Mouse (Mus musculus) large intestine, adult 2 months (tissue): ENCODE data around the gene Smpd3. TPM values are rescaled to one million over a fixed set of nuclear protein-coding genes. Genes with fewer than 3 reads are reported as not detected.

Experiments
- DNase-seq: peaks from one replicate; pipeline ENCODE4 v3.0.0-alpha.2; 2012; ENCODE audit warnings: low read depth, low spot score
- WGBS: fragments of 180-500 bp; shearing (Covaris S2); methylation state at CpG from one replicate; pipeline ENCODE4 v1.1.7; 2018; 5-methylcytosine and 5-hydroxymethylcytosine counted together
- polyA plus RNA-seq: library from polyadenylated mRNA; depleted of rRNA; stranded (reverse); fragments of >200 nt; gene quantifications from 2 replicates; pipeline ENCODE4 v1.2.3, GENCODE M21; 2012

The Smpd3 gene
- polyA plus RNA-seq, 1 experiment: 54.3 TPM

DNA sequence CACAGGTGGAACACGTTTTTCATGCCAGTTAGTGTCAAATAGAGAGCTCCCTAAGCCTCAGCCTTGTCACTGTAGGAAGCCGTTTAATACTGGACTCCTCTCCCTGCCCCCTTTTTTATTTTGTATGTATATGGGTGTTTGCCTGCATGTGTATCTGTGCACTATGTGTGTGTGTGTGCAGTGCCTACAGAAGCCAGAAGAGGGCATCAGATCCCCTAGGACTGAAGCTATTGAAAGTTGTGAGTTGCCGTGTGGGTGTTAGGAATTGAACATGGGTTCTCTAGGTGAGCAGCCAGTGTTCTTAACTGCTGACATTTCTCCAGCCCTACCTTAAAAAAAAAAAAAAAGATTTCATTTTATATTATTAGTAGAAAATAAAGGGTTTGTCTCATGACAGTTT, 38.1 kb downstream of the Smpd3 start:
- WGBS: 90% methylated on average over 3 of the region's 3 CpGs
- no peak for DNase-seq

DNA sequence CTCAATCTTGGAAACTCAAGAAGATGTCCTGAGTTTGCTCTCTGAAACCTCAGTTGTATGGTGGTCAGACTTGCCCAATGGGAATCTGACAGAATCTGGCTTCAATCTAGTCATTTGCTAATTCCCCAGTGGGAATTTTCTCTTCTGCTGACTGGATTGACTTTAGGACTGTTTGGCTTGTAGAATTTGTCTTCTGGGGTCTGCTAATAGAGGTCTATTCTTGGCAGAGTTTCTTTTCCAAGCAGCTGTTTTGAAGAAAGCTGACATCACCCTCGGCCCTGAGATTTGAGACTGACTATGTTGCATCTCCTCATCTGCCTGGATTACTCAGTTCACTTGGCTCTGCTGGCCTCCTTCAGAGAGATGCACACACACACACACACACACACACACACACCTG, 38.9 kb downstream of the Smpd3 start:
- DNase-seq: no peak
- 55% methylated on average over 1 of the region's 1 CpGs for WGBS

DNA sequence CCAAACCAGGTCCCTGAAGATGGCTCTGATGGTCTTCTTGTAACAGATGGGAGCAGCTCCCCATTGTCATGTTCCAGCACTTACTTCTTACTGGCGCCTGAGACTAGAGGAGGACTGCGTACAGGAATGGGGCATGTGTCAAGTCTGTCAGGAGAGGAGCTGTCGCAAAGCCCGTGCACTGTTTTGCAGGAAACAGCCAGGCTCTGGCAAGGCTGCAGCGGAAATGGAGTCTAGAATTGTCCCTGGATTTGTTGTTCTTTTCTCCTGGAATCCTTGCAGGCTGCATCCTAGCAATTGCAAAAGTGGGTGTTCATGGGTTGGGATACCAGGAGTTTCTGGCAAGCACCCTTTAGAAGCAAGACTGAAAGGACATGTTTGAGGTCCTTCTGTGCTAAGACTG, 39.5 kb downstream of the Smpd3 start:
- WGBS: 77% methylated on average over 5 of the region's 5 CpGs
- no peak for DNase-seq

GRCm38 (mm10) chr8:106292484-106293396, 45.0 kb downstream of the Smpd3 start:
- no peak for DNase-seq
- WGBS: 76% methylated on average over 20 of the region's 20 CpGs

DNA sequence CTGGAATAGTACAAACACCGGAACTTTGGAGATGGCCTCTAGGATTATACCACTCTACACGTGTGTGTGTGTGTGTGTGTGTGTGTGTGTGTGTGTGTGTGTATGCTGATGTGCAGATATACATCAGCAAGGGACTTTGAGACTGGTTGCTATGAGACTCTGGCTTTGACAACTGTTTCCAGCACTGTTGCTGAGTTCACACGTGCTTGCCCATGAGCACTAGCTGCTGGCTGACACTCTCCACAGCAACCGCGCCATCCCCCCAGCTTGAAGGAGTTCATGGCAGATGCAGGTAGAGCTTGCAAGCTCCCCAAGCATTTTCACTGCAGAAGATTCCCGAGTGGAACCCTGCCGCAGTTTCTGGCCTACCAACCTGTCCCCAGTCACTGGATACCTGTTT, 48.3 kb downstream of the Smpd3 start:
- DNase-seq: no peak
- WGBS: 51% methylated on average over 7 of the region's 7 CpGs

GRCm38 (mm10) chr8:106288732-106289131, 49.1 kb downstream of the Smpd3 start:
- DNase-seq: no peak
- WGBS: 14% methylated on average over 2 of the region's 3 CpGs

- DNase-seq: no peak
- WGBS: 13% methylated on average over 2 of the region's 2 CpGs
Measured at GRCm38 (mm10) chr8:106287445-106287844, 50.3 kb downstream of the Smpd3 start.

GRCm38 (mm10) chr8:106280844-106281243, 56.9 kb downstream of the Smpd3 start:
- 19% methylated on average over 4 of the region's 4 CpGs for WGBS
- DNase-seq: peak; percentile 78

DNA sequence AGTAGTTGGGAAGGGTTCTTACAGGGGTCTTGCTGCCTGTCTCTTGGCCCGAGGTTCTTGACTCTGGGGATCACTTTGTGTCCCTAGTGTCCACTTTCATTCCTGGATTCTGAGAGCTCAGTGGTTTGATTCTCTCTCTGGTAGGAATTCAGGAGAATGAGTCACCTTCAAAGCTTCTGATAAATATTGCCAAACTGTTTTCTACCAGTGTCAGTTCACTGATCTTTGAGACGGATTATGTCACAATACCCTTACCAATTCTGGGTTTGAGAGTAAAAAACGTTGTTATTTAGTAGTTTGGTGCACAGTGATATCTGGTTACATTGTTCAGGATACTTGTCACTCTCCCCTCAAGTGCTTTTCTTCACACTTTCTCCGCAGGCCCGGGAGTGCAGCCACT, 57.6 kb downstream of the Smpd3 start:
- DNase-seq: no peak

DNA sequence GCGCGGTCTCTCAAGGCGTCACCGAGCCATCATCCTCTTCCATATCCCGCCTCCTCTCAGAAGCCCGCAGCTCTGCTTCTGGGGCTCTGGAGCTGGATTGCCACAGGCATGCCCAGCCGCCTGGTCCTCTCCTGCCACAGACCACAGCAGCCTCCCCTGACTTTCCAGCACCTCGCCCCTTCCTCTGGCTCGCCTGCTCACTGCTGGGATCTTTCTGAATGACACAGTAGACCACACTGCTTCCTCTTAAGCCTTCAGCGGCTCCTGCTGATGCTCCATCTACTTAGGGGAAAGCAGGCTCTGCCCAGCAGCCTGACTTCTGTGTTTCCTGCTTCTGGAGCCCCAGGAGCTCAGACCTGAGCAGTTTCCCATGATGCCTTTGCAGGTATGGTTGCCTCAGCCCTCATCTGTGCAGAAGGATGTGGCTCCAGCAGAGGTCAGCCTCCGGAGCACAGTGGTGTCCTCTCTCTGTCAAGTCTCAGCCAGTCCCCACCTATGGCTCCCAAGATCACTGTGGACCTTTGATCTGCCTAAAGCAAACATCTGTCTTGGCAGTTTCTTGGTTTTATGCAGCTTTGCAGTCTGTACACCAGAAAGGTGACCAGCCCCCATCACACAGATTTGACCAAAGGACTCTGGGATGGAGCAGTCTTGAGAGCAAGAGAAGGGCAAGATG, 59.3 kb downstream of the Smpd3 start:
- WGBS: 34% methylated on average over 11 of the region's 11 CpGs
- no peak for DNase-seq

More for the DNA sequence above, 57.6 kb downstream of the Smpd3 start:
- WGBS: 20% methylated on average over 5 of the region's 5 CpGs

DNA sequence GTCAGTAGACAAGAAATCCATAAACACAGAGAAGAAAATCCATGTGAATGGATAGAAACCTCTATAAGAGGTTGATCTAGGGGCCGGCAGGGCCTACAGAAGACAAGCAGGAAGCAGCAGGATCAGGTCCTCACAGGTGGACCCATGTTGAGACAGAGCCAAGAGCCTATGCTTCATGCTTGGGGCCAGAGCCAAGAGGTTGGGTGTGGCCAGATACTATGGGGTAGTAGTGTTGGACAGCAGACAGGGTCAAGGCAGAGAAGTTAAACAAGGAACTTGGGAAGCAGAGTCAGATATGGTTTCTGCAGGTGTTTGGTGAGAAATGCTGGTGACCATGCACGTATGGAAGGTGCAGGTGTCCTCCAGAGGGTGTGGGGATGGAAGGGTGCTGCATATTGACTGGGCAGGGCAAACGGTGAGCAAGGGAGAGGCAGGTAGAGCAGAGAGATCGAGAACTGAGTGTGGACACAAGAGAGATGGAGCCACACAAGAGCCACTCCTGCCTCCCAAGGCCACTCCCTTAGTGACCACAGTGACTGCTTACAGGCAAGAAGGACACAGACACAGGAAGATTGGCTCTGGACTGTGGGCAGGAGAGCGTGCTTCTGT, 61.0 kb downstream of the Smpd3 start:
- DNase-seq: peak; percentile 90
- WGBS: 30% methylated on average over 5 of the region's 5 CpGs

- 88% methylated on average over 3 of the region's 3 CpGs for WGBS
- DNase-seq: no peak
Measured at GRCm38 (mm10) chr8:106273468-106273867, 64.3 kb downstream of the Smpd3 start.

DNA sequence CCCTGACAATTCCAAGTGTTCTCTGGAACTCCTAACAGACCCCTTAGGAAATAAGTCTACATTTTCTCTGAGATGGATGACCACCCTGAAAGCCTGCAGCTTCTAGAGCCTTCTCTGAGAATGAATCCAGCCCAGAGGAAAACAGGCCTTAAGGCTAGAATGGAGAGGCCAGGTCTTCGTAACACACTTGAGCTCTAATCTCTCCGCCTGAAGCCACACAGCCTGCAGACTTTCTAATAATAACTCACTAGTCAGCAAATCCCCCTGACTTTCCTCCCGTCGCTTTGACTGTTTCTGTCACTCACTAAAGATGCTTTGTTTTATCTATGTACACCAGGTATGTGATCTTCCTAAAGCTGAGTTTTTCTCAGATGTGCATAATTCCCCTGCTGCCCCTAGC, 66.4 kb downstream of the Smpd3 start:
- WGBS: 83% methylated on average over 4 of the region's 4 CpGs
- no peak for DNase-seq

DNA sequence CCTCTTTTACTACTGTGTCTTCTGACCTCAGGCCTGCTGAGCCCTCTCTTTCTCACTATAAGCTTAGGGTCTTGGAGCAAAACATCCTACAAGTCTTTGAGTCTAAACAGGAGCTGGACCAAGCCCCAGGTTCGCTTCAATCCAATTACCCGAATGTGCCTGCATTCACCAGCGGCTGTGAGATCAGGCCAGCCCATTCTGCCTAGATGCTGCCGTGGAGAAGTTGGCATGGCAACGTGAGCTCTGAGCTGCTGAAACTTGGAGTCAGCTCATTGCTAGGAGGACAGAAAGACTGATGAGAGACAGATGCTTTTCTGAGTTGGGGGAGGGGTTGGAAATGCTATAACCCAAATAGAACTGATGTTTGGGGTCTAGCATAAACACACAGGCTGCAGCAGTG, 67.0 kb downstream of the Smpd3 start:
- WGBS: 60% methylated on average over 5 of the region's 5 CpGs
- no peak for DNase-seq

- WGBS: 20% methylated on average over 5 of the region's 5 CpGs
- peak; percentile 80 for DNase-seq
Measured at GRCm38 (mm10) chr8:106268710-106269346, 69.0 kb downstream of the Smpd3 start.

- 93% methylated on average over 17 of the region's 17 CpGs for WGBS
- DNase-seq: no peak
Measured at GRCm38 (mm10) chr8:106265398-106265797, 72.4 kb downstream of the Smpd3 start.

- WGBS: 85% methylated on average over 4 of the region's 4 CpGs
- DNase-seq: no peak
Measured at GRCm38 (mm10) chr8:106263928-106264327, 73.9 kb downstream of the Smpd3 start.

GRCm38 (mm10) chr8:106262343-106262742, 75.4 kb downstream of the Smpd3 start:
- DNase-seq: no peak
- 54% methylated on average over 5 of the region's 5 CpGs for WGBS

- DNase-seq: no peak
- WGBS: 91% methylated on average over 4 of the region's 4 CpGs
Measured at GRCm38 (mm10) chr8:106260894-106261293, 76.9 kb downstream of the Smpd3 start.
